Mouse (Mus musculus) CD8-positive naive resting alpha-beta T cell, adult 2 months (primary cell): ENCODE data around the gene Cfap126.
"Not testable (repeated sequence)": the region's sequence is repeated elsewhere in the genome, so short reads cannot be mapped to it uniquely, and the experiment has no call there.

ENCODE experiments used
- DNase-seq, 2 experiments: peaks; one replicate each; pipeline ENCODE4 v3.0.0; 2022; ENCODE audit warnings: low read depth in 2 of 2, low spot score in 2 of 2

The Cfap126 gene

DNA sequence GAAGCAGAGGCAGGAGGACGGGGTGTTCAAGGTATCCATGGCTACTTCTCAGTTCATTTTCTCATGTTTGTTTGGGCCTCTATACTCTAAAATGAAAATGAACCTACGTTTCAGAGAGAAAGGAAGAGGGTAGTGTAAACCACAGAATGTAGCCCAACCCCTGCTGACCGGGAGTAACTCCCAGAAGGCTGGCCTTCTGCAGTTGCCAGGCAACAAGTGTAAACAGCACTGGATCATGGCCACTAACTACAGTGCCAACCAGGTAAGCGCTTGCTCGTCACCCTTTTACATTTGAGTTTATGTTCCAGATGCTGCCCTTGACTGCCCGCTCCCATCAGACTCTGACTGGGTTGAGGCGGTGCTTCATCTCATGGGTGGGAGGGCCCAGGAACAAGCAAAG lies 9.2 kb downstream of the Cfap126 start:
- no peak for DNase-seq

DNA sequence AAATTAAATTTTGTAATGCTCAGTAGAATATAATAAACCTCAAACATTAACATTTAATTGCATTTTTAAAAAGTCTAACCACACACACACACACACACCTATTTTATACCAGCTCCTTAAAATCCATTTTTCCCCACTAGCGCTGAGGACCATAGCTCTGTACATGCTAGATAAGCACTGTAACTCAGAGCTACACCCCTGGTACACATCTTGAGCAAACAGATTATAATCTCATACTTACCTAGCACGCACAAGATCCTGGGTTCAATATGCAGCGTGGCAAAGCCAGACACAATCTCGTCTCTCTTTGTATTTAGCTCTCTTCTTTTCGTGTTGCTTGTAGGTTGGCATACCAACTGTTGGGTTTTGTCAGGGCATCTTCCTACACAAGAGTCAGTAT lies 10.7 kb downstream of the Cfap126 start:
- DNase-seq = no peak

DNA sequence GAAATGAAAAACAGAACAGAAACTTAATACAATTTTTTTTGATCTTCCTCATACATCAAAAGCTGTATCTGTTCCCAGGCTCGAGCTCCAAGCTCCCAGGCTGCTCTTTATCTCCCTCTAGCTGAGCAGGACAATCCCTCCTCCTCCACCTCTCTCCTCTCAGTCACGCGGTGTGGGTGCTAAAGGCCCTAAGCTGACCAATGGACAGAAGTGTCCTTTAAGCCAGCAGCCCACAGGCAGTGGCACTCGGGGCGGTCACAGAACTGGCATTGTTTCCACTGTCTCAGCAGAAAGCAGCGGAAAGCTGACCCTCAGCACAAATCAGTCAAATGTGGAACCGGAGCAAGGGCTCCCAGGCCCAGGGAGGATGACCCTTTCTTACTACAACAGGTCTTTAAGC lies 15.5 kb downstream of the Cfap126 start:
- no peak for DNase-seq

DNA sequence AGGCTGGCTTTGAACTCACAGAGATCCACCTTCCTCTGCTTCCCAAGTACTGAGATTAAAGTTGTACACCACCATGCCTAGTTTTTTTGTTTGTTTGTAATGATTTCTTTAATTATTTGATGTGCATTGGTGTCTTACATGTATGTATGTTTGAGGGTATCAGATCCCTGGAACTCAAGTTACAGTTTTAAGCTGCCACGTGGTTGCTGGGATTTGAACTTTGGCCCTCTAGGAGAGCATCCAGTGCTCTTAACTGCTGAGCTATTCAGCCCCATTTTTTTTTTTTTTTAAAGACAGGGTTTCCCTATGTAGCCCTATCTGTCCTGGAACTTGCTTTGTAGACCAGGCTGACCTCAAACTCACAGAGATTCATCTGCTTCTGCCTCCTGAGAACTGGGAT lies 17.3 kb downstream of the Cfap126 start:
- DNase-seq = no peak

DNA sequence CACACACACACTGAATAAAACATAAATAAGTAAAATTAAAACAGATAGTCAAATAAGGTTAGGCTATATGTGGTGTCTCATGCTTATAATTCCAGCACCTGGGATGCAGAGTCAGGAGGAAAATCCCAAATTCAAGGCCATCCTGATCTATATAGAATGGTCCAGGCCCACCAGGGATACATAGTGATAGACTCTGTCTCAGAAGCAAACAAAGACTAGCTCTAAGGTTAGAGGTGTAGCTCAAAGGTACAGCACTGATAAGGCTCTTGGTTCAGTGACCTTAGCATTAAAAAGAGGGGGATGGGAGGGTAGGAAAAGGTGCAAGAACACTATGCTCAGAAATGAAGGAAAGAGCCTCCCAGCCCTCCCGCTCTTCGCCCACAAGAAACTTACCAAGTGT lies 21.9 kb downstream of the Cfap126 start:
- DNase-seq = no peak

DNA sequence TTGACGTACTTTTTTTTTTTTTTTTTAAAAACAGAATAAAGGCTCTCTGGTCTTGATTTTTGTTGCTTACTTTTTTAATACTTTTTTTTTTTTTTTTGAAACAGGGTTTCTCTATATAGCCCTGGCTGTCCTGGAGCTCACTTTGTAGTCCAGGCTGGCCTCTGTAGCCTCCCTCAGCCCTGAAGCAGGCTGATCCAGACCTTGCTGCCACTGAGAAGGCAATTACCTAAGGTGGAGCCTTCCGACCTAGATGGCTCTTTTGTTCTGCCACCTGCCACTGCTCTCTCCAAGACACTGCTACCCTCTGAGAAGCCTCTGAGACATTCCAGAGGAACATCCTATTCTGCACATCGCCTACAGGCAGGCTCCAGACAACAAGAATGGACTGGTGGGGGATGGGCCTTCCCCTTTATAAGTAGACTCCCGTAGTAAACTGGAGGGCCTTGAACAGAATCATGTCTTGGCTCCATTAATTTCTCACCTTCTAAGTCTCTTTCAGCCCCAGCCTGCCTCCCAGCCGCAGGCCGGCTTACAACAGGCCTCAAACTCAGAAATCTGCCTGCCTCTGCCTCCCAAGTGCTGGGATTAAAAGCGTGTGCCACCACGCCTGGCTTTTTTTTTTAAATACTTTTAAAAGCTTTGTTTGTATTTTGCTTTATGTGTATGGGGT lies 23.9 kb downstream of the Cfap126 start:
- not testable (repeated sequence) for DNase-seq

DNA sequence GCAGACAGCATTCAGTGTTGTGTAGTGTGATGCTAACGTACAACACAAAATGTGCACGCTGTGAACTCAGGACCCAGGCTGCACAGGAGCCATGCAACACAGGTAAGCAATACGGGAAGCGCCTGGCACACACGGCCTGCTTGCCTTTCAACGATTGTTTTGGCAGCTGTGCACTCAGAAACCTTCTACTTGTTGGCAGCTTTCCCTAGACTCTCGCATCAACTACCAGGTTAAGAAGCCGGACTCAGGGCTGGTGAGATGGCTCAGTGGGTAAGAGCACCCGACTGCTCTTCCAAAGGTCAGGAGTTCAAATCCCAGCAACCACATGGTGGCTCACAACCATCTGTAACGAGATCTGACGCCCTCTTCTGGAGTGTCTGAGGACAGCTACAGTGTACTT lies 29.3 kb downstream of the Cfap126 start:
- not testable (repeated sequence) for DNase-seq

DNA sequence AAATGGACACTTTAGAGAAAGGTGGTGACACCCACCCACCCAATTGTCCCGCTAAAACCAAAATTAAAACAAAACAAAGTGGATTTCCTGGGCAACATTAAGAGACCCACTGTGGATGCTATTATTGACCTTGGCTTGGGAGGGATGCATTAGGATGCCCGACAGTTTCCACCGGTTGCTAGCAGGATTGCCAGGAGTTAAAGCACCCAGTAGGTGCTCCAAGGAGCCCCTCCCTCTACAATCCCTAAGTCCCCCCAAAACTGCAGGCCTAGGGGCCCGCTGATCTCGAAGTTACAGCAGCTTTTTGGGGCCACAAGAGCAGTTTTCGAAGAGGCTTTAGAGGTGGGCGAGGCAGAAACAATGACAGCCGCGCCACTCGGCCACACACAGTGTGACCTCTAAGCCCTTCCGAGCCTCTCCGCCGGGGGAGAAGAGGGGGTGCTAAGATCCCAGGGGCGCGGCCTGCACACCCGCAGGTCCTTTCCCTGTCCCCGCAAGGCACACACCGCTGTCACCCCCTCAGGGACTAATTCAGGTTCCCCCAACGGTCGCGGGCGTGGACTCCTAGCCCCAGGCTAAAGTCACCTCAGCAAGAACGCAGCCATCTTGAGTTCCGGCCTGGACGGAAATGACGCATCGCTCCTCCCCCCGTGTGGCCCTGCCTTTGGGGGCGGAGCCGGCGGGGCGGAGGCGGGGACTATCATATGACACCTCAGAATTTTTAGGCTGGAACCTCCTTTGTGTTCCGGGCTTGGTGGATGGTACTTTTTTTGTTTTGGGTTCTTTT lies 36.4 kb downstream of the Cfap126 start, which contains the start of the genes Sdhc and Mpz:
Sdhc (minus strand) TSS at position 630 of the 787 bp plus-strand sequence.
Mpz (plus strand) TSS at position 738 of the 787 bp plus-strand sequence.
- DNase-seq = peak; percentile 94 to 98

DNA sequence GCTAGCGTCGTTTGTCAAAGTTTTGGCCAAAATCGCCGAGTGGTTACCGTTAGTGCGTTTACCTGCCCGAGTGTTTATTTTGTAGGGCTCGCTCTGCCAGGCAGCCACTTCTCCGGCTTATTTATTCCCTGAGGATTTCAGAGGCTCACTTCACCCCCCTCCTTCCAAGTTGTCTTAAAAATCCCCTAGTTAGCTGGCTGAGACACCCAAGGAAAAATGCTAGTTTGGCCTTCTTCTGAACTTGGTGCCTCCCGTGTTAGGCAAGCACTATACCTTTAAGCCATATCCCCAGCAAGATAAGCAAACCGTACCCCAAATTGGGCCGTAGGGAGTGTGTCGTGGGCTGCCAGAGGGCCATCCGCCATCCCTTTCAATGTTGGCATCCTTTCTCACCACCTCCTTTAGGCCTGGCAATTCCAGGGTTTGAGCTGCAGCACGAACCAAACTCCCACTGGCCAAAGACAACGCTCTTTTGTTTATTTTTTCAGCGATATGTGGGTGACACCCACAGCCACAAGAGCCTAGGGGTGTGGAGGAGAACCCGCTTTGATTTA lies 37.2 kb downstream of the Cfap126 start:
- peak; percentile 6 to 28 for DNase-seq

DNA sequence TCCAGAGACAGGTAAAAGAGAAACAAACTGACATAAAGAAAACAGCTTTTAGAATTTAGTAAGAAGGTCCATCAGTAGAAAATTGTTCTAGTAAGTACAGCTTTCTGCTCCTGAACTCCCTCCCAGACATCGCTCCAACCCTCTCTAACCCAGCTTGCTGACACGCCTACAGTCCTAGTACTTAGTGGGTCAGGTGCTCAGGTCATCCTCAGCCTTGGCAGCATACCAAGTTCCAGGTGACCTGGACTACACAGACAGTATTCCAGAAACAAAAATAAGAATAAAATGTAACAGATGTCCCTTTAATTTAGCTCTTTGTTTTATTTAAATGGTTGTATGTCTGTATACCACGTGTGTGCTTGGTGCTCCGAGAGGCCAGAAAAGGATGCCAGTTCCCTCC lies 38.2 kb downstream of the Cfap126 start:
- DNase-seq = no peak

DNA sequence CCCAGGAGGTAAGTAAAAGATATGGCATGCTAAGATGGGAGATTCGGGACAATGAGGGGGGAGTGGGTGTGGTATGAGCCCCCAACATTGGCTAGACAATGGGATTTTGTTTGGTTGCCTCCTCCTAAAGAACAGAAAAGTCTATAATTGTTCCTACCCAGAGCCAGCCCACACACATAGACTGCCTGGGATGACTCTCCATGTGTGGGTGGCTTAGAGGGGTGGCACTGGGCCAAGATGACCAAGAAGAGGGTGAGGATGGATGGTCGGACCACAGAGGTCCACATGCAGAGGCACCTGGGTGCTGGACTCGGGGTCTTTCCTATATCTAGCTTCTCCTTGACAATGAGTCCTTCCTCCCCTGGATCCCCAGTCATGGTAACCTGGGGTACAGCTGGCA lies 42.9 kb downstream of the Cfap126 start:
- DNase-seq = no peak

DNA sequence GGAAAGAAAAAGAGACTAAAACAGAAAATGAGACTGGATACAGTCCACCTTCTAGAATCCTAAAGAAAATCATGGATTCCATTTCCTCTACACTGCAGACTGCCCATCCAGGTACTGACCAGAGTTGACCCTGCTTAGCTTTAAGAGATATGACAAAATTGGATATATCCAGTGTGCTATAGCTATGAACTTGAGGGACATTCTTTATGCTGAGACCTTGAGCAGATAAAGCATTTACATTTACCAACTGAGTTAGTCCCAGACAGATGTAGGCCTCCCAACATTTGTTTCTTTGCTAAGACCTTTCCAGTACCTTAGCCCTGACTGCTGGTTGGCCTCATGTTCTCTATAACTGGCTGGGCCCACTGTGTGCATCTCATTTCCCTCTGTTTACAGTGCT lies 44.2 kb downstream of the Cfap126 start:
- no peak for DNase-seq

DNA sequence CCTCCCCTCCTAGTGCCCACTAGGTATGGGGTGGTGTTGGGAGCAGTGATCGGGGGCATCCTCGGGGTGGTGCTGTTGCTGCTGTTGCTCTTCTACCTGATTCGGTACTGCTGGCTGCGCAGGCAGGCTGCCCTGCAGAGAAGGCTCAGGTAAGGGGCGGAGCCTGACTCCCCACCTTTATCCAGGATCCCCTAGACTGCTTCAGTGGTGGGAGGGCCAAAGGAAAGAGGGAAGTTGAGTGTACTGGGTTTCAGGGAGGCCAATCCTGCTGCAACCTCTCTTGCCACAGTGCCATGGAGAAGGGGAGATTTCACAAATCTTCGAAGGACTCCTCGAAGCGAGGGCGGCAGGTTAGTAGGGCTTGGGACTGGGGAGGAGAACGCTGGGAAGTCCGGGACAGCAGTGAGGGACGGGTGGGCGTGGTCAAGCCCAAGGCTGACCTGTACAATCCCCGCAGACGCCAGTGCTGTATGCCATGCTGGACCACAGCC lies 45.8 kb downstream of the Cfap126 start:
- no peak for DNase-seq

DNA sequence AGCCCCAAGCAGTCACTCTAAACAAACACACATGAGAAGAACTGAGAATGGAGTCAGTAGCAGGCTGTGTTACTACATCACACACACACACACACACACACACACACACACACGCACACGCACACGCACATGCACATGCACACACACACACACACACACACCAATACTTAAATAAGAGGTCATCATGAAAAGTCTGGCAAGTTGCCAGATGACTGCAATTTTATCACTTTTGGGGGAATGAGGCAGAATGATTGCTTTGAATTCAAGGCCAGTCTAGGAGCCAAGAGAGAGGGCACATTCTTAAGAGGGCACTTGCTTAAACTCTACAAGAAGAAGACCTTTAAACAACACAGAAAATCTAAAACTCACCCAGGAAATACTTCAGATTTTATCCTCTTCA lies 48.8 kb downstream of the Cfap126 start:
- no peak for DNase-seq

DNA sequence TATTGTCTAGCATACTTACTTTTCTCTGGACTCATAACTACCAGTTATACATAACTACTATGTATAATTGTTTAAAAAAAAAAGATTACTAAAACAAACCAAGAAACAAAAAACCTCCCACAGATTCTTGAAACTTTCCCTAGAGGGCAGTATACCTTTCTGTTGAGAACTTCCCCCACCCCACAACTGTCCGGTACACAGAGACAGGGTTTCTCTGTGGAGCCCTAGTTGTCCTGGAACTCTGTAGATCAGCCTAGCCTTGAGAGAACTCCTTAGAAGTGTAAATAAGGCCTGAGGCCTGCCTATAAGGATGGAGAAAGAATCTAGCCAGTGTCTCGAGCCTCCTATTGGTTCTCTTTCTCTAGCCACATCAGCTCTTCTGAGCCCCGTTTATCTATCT lies 50.5 kb downstream of the Cfap126 start:
- DNase-seq = no peak

DNA sequence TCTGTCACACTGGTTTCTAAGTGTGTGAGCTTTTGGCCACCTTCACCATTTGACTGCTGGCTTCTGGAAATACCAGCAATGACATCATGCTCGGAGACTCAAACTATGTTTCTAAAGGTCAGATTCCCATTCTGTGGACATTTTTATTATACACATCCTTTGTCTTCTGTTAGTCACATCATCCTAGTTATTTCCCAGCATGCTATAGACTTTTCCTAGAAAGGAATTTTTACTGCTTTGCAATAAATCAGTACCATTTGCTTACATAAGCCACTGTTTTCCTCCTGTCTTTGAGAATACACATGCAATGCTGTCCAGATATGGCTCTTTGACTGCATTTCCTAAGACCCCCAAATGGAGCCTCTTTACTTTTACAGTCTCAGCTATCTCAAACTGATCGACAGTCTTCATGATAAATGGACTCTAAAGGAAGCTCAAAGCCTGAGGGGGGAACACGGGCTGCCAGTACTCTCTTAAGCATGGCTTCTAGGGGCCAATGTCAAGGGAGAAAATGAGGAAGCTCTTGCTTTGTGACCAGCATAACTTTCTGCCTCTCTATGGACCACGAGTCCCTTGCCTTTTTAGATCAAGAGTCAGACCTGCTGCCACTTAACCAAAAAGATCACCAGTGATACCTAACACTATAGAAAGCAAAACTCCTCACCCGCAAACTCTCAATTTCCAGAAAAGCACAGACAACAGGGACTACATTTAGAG lies 52.1 kb downstream of the Cfap126 start:
- DNase-seq = no peak

DNA sequence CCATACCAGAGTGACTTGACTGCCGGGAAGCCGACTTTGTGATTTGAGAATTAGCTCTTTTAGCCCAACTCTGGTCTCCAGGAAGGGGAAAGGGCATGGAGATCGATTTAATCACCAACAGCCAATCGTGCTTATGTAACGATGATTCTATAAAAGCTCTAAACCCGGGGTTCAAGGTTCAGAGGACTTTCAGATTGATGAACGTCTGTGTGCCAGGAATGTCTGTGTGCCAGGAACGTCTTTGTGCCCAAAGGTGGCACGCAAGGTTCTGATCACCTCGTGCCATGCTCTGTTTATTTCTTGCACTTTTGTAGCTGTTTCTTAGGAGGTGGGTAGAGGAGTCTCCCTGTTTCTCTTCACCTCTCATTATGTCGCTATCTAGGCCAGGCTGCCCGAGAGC lies 55.2 kb downstream of the Cfap126 start:
- no peak for DNase-seq

DNA sequence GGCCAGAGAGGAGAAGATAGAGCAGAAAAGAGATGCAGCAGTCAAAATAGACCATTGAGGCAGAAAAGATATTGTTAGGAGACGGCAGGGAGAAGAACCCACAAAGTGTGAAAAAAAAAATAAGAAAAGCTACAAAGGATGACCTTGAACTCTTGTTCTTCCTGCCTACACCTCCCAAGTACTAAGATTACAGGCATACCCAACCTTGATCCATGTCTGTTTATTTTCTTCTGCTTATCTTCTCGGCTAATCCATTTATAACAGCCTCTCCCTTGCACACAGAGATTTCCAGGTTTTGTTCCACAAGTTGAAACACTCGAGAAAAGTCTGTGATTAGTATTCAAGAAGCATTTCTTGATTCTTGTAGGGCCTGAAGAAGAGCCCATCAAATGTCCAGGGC lies 56.2 kb downstream of the Cfap126 start:
- DNase-seq = no peak

DNA sequence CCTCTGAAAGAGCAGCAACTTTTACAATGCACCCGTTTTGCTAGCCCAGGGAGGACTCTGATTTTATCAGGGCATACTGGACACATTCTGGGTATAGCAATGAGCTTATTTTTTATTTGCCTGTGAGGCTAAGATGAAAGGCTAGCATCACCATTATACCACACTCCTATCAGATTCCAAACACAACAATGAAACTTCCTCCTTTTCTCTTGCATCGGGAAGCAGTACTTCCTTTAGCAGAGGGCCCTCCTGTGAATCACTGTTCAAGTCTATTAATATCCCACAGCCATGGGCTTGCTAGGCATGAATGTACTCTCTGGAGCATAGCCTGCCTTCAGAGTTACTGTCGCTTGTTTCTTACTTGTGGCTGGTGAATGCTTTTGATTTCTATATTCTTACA lies 57.4 kb downstream of the Cfap126 start:
- DNase-seq = no peak

DNA sequence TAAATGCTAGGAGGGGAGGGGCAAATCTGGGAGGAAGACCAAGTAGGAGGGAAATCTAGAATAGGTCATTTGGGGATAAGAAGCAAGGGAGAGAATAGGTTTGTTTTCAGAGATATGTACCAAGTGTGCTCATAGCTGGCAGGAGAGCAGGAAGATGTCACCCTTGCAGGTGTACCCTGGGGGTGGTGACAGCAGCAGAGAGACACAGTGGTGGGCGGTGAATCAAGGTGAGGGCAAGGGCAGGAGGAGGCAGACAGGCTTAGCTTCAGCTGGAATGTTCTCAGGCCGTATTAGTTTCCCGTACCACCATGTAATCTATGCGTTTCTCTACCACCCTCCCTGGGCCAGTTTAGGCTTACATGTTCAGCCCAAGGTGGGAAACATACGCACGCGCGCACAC lies 59.1 kb downstream of the Cfap126 start:
- DNase-seq = no peak
